Mouse (Mus musculus) adrenal gland, adult 18-20 months (tissue): ENCODE results near the gene Pole. TPM values are rescaled to one million over a fixed set of nuclear protein-coding genes. Genes with fewer than 3 reads are reported as not detected.

Source experiments
- DNase-seq, 2 experiments: peaks; one replicate each; pipeline ENCODE4 v3.0.0; 2021 to 2022; ENCODE audit warnings: low spot score in 2 of 2
- long read RNA-seq, 2 experiments: library from polyadenylated mRNA; stranded (forward); transcript quantifications; one replicate each; pipeline ENCODE4 v2.0.0; 2021
- total RNA-seq, 2 experiments: library from RNA; stranded (reverse); gene quantifications; 1 replicate in 1 of 2; 2 replicates in 1 of 2; pipeline ENCODE4 v1.2.3; 2021

Pole gene
- total RNA-seq: 1 to 10 TPM in 1 of 2 experiments, under 1 TPM in 1; 0.90 to 1.1 TPM
- long read RNA-seq, experiment 1, full-length matches to known transcripts: 1 of 1 reads
- long read RNA-seq, experiment 1, partial matches to known transcripts: 0 of 1 reads
- long read RNA-seq, experiment 1, other reads (novel, unspliced or antisense): 0 of 1 reads
- long read RNA-seq, experiment 2, partial matches to known transcripts: 1 of 2 reads
- long read RNA-seq, experiment 2, other reads (novel, unspliced or antisense): 0 of 2 reads

DNA sequence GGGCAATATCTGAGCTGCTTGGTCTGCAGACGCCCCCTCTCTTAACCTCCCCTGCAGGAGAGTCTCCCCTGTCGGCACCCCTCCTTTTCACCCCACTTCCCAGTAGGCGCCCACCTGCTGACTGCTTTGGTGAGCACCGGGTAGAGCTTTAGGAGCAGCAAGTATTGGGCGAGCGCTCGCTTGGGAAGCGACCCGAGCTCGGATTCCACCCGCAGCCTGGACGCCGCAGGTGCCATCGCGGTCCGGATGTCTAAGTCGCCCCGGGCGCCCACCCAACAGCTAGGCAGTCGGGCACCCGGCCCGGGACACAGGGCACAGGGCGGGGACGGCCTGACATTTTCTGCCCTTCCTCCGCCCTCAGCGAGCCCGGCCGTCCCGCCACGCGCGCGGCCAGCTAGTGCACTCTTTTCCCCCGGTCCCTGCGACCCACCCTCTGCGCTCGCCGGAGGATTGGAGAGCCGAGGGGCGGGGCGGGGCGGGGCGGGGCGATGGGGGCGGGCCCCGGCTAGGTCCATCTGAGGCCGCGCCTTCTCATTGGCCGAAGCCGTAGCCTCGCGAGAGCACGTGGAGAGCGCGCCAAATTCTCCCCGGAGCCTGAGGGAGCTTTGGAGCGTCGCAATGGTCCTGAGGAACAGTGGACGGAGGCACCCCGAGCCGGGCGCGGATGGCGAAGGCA lies at the start of gene Pole, which contains the start of gene Pxmp2:
Gene Pole (plus strand): TSS at position 537 of the 676 bp plus-strand sequence.
Gene Pxmp2 (minus strand): TSS at position 417 of the 676 bp plus-strand sequence.
- peak; percentile 85 to 89 for DNase-seq

DNA sequence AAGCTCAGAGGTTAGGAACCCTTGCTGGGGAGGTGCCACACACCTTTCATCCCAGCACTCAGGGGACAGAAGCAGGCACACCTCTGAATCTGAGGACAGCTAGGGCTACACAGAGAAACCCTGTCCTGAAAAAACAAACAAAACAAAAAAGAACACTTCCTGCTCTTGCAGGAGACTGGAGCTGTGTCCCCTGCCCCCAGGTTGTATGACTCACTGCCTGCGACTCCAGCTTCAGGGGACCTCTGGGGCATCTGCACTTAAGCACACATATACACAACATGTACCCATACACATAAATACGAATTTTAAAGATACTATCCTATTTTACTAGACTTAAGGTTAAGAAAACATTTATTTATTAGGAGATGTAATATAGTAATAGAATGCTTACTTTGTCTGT lies 42.0 kb upstream of the Pole start:
- no peak for DNase-seq

DNA sequence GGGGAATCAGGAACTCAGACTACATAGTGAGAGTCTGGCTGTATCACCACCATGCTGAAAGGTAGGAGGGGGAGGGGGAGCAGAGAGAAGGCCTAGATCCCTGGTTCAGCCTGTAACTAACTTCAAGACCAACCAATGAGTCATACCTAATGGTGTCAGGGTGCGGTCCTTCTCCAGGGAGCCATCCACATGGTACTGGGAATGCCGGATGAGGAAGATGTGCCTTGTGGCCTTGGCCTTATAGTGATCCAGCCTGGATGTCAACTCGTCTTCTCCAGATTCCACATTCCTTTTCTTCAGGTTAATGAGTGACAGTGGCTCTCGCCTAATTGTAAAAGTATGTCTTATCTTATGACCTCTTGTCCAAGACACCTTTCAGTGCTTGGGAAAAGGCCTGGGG lies 19.2 kb upstream of the Pole start:
- no peak for DNase-seq

DNA sequence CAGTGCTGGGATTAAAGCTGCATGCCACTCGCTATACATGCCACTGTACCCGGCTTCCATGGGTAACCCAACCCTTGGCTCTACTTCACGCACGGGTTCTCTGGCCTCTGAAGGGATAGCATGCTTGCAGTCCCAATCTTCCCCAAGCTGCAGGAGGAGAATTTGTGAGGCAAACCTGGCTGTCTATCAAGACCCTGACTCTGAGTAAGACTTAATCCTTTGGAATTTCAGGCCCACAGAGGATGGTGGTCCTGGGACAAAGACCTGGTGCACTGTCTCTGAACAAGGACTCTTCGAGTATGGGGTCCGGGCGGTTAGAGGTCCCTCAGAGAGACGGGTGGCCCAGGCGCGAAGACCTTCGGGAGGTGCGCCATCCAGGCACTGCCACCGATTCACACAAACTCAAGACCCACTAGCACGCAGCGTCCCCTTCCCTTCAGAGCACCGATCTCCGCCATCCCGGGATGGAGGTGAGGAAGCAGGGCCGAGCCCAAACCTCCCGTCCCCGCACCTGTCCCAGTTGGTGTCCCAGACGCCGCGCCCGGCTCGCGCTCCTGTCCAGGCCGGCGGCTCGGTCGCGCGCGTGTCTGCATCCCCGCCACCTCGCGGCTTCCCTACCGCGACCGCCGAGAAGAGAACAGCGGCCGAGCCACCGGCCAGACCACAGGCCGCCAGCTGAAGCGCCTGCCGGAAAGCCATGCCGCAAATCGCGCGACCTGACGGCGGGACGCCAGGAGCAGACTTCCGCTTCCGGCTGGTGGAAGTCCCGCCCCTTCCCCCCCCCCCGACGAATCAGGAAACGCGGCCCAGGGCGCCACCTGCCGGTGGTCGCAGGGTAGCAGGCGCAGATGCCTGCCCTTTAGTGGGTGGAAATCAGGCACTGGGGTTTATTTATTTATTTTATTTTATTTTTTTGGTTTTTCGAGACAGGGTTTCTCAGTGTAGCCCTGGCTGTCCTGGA lies 16.7 kb upstream of the Pole start, which contains the start of gene Pgam5:
Gene Pgam5 (minus strand): TSS at position 773 of the 961 bp plus-strand sequence.
- peak; percentile 87 to 92 for DNase-seq

DNA sequence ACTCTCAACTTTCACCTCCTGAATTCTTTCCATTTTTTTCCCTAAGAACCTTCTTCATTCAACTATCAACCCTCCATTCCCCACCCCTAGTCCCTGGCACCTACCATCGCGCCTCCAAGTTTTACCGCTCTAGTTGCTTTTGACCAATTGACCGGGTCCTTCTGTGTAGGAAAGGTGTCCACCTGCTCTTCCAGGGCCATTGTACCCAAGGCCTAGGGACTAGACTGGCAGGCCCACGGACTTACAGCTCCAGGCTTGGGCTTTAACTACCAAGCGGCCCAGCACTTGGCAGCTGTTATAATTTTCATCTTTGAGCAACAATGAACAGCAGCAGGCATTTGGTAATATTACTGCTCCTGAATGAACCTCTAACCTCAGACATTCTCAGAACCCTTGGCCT lies 15.9 kb upstream of the Pole start:
- DNase-seq: no peak

DNA sequence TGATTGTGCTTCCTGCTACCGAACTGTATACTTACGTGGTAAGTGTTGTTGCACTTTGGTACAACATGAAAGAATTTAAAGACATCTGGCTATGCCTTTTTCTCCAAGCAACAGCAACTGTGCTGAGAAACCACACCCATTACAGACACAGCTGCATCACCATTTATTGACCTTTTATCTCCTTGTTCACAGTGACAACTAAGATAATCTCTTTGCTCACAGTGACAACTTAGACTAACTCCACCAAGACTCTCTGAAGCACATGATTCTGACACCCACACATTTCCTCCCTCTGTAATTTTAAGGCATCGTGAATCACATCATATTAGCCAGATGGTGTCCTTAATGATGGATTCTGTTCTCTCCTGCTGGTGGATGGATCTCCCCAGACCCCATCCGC lies 12.0 kb upstream of the Pole start:
- no peak for DNase-seq

DNA sequence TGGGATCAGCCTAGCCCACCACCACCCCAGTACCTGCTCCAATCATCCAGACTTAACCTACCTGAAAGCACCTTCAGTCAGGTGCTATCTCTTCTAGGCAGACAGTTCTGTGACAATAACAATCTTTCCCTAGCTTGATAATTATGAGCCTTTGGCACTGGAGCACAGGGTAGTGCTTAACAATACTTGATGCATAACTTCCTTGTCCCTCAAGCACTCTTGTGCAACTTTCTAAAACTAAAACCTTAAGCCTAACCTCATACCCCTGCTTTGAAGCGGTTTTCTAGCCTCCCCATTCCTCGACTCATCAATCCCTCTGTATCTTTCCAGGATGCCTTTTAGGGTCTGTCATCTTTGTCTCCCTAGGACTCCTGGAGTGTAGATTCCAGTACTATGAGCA lies 11.3 kb upstream of the Pole start:
- DNase-seq: no peak

DNA sequence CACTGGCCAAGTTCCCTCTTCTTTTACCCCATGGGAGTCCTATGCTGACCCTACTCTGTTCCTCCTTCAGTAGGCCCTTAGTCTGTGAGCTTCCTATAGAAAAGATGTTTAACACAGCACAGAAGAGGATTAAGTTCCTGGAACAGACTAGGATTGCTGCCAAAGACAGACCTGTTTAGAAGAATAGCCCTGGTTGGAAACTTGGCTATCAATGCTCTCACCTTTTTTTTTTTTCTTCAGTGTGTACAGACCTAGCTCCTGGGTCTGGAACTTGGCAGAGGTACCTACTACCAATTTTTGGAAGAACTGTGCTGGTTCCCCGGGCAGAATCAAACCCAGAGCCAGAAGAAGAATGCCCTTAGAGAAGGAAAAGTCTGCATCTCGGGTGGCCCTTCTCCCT lies 9.7 kb upstream of the Pole start:
- DNase-seq: no peak

DNA sequence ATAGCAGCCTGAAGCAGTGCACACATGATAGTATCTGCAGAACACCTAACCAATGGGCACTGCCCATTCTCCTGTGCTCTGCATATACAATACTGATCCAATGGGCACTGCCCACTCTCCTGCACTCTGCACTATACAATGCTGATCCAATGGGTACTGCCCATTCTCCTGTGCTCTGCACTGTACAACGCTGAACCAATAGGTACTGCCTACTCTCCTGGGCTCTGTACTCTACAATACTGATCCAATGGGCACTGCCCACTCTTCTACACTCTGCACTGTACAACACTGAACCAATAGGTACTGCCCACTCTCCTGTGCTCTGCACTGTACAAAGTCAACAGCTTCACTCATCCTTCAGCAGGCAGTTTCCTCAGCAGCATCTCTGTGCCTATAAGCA lies 9.2 kb upstream of the Pole start:
- no peak for DNase-seq

DNA sequence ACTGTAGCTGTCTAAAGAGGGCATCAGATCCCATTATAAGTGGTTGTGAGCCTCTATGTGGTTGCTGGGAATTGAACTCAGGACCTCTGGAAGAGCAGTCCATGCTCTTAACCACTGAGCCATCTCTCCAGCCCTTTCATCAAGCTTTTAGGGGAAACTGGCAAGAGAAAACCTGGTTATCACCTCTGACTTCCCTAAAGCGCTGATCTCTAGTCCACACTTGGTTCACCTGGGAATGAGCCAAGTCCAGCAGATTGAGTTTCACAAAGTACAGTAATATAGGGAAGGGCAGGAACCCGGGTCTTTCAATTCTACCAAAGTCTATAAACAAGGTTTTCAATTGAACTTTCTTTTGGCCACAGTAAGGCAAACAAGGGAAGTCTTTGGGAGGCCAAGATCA lies 4.1 kb upstream of the Pole start:
- no peak for DNase-seq

DNA sequence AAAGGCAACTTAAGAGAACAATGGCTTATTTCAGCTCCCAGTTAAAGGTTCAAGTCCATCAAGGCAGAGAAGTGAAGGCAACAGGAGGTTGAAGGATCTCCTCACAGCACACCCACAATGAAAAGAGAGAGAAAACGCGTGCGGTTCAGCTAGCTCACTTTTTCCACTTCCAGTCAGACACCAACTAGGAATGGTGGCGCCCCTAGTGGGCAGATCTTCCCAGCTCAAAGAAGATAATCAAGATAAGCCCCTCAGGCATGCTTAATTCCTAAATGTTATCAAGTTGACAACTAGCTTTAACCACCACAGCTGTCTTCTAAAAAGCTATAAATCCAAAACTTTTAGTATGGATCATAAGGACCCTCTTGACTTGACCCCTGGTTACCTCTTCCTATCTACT lies 1.6 kb upstream of the Pole start:
- DNase-seq: peak; percentile 48 to 55

DNA sequence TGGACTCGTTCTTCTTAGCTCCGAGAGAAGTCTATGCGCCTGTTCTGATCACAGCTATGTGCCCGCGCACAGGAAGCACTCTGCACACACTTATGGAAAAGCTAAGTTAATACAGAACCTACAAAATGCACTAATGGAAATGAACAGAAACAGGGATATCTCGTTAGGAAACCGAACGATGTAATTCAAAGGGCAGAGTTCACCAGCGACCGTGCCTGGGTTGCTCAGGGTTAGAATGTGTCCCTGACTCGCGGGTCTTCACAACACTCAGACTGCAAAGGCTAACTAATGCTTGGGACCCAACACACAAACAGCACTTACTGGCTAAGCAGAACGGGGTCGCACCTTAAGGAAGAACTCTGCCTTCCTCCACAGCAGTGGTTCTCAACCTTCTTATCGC lies 950 bp upstream of the Pole start:
- DNase-seq: no peak

DNA sequence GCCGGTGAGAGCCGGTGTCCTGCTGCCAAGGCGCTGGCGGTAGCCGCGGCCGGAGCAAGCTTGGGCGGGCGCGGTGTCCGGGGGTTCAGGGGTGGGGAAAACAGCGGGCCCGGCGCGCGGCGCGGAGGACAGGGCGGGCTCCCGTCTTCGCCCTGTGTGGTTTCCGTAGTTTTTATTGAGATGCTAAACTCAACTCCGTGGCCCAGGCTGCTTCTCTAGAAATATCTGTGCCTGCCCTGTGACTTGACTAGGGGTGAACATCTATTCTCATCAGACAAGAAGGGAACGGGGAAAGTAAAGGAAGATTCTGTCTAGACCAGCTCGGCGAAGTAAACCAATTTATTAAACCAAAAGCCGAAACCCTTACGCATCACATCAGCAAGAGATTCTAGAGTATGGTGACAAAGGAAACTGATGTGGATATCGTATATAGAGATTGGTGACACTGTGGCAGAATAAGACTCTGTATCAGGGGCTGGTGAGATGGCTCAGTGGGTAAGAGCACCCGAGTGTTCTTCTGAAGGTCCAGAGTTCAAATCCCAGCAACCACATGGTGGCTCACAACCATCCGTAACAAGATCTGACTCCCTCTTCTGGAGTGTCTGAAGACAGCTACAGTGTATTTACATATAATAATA lies 459 bp downstream of the Pole start:
- DNase-seq: no peak

DNA sequence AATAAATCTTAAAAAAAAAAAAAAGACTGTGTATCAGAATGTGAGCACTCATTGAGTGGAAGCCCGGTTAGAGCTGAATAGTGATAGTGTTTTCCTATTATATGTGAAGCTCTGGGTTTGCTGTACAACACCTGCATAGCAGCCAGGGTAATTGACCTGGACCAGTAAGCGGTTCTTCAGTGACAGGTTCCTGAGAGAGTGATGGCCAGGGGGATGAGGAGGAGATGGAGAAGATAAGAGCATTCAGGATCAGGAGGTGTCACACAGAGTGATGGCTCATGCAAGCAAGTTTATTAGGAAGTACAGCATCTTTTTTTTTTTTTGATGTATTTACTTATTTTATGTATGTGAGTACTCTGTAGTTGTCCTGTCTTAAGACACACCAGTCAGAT lies 974 bp downstream of the Pole start:
- DNase-seq: no peak

DNA sequence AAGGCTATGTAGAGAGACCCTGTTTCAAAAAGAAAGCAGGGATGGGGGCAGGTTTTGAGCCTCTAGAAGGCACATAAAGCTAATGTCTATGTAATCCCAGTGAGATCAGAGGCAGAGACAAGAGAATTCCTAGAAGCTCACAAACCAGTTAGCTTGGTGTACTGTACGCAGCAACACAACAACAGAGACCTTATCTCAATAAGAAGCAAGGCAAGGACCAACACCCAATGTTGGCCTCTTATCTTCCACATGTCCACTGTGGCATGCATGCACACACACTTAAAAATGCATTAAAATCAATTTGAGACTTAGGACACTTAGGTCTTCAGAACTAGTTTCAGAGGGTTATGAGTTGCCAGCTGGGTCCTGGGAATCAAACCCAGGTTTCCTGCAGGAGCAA lies 5.5 kb downstream of the Pole start:
- no peak for DNase-seq

DNA sequence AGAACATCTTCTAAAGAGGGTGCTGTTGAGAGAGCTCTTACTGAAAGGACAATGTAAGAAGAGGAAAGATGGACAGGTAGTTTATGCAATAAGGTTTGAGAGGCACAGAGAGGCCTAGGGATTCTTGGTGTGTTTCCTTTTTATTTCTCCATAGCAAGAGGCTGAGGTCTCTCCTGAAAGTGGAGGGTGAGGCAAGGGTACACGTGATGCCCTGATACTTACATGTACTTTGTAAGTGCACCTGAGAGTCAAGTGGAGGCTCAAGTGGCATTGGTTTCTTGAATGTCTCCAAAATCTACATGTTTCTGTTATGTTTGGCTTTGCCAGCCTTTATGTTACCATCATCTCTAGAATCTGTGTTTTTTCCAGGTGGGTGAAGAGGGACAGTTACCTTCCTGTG lies 10.5 kb downstream of the Pole start:
- DNase-seq: no peak

DNA sequence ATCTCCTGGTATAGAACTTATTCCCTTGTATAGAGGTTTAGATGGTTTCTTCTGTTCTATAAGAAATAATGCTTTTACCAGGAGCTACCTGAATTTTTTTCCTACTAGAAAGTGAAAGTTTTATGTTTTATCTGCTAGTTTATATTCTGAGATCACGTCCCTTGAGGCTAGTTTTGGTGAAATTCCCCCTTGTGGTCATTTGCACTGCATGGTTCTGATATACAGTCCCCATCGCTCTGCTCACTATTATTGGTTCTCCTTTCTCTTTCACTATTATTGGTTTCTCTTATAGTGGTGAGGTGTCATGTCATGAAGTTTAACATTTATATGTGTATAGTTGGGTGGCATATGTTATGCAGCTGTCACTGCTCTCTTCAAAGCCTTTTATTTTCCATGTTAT lies 14.5 kb downstream of the Pole start:
- no peak for DNase-seq

DNA sequence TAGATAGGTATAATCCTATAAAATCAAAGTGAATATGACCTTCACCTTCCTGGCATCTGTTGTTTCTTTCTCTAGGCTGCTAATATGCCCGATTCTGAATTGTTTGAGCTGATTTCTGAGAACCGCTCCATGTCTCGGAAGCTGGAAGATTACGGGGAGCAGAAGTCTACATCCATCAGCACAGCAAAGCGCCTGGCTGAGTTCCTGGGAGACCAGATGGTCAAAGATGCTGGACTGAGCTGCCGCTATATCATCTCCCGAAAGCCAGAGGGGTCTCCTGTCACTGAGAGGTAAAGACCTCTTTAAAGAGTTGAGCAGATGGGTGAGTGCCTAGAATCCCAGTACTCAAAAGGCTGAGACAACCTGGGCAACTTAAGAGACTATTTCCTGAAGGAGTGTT lies 22.8 kb downstream of the Pole start:
- DNase-seq: no peak

DNA sequence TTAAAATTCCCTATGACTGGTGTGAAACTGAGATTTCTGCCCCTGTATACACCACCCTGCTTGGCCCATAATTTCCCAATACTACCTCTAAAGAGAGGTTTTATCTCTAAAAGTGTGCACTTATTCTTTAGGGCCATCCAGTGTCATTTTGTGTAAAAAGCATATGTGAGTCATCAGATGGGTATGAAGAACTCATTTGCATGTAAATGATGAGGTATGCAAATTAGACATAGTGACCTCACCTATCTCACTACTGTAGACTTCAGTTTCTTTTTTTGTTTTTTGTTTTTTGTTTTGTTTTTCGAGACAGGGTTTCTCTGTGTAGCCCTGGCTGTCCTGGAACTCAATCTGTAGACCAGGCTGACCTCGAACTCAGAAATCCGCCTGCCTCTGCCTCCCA lies 27.0 kb downstream of the Pole start:
- DNase-seq: no peak

DNA sequence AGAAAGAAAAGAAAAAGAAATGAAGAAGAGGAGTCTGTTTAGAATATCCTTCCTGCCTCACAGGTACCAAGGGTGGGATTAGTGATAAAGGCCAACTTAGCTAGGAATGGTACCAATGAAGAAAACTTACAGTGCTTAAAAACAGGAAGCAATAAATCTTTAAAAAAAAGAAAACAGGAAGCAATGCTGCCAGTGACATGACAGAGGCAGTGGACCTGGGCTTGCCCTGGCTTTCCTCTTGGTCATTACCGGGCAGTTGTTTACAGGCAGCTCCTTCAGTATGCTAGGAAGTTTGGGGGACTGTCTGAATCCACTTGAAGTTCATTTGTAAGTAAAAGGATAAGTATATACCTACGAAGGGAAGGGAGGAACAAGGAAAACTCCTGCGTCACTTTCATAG lies 44.4 kb downstream of the Pole start:
- DNase-seq: no peak

DNA sequence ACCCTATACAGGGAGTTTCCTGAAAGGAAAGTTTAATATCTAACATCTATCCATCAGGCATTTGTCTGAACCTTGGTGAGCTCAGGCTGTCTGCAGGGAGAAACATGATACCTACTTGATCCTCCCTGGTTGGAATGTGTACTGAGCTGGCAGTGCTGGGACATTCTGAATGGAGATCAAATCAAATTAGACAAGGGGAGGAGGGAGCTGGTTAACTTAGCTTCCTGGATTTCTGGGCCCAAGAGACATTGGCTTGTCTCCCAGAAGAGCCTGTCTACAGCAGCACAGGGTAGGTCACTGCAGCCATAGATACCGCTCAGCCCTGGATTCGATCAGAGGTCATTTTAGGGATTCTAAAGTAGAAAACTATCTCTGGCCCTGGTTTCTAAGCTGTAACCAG lies 52.7 kb downstream of the Pole start:
- no peak for DNase-seq
